Mouse (Mus musculus): Measurements from ENCODE around the gene Gm16506.
"Not testable (repeated sequence)": the region's sequence is repeated elsewhere in the genome, so short reads cannot be mapped to it uniquely, and the experiment has no call there.

Gene Gm16506

GRCm38 (mm10) chr14:43727385-43727784 is at the start of gene Gm16506:
Gm16506 (minus strand) TSS chr14:43727485.
- not testable (repeated sequence) for DNase-seq (ENCODE audit: low spot score in 2 of 2)

- DNase-seq (ENCODE audit: low spot score in 2 of 2) = not testable (repeated sequence)
These were observed 20.3 kb upstream of the Gm16506 start, which contains the start of gene Gm6526 for GRCm38 (mm10) chr14:43747566-43747965. Gm6526 (plus strand) TSS chr14:43747866.

DNA sequence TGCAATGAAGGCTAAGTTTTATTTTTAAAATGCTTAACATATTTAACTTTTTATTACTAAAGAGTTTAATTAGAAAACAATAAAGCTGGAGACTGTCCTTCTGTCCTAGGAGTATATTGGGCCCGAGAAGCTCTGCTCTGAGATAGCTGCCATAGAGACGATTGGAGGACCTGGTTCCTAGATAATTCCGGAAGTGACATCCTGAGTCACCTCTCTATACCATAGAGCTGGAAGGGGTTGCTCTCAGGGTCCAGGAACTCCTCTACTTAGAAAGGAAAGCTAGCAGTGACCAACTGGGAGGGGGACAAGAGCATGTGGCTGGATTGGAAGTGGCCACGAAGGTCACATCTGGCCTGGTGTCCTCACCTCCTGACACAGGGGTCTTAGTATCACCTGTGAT is 29.7 kb downstream of the Gm16506 start, which contains the start of gene Gm7324:
TSS of gene Gm7324 (plus strand) at position 208 of the 400 bp plus-strand sequence.
- not testable (repeated sequence) for DNase-seq (ENCODE audit: low spot score in 2 of 2)

GRCm38 (mm10) chr14:43677099-43677498 is 50.2 kb downstream of the Gm16506 start, which contains the start of gene Gm8165:
Gm8165 (minus strand) TSS chr14:43677199.
- DNase-seq (ENCODE audit: low spot score in 2 of 2) = not testable (repeated sequence)

Measured in frontal cortex, postnatal 36 days (tissue).